Mouse (Mus musculus): ENCODE data around the gene Dlx2. TPM values are rescaled to one million over a fixed set of nuclear protein-coding genes. Genes with fewer than 3 reads are reported as not detected.

Gene Dlx2
- polyA plus RNA-seq, 1 experiment from 2014 or later, result not detected

DNA sequence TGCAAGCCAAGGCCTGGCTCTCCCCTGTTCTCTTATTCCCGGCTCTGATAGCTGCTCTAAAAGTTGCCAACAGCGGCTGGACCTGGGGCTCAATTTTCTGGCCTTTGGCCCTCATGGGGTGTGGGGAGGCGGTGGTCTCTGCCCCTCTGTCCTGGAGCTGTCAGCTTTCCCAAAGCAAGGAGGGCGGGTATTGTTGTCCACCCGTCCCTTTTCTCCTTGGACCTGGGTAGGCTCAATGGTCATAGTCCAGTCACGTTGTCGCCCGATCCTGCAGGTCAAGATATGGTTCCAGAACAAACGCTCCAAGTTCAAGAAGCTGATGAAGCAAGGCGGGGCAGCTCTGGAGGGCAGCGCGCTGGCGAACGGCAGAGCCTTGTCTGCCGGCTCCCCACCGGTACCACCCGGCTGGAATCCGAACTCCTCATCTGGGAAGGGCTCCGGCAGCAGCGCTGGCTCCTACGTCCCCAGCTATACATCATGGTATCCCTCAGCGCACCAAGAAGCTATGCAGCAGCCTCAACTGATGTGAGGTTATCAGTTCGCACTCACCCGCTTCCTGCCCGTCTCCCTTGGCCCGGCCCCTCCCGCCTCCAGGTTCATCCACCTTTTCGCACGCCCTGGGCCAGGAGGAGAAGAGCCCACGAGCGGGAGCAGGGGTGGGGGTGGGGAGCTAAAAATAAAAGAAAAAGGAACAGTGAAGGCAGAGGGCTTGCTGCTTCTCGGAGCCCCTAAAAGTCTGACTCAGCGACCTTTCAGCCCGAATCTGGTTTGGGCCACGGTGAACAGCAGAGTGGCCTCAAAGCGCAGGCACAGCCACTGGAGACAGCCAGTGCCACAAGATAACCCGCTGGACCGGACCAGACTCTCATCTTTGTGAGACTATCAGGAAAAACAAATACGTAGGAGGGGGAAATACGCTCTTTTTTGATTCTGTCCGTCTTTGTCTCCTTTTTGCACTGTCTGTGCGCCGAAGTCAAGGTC, 14.3 kb downstream of the Dlx2 start:
- TF ChIP-seq CTCF (IDR thresholded peaks at IDR 0.05), result no peak
- TF ChIP-seq EP300 (IDR thresholded peaks at IDR 0.05), result no peak
- under 1% methylated on average over 42 of the region's 43 CpGs for WGBS
- Histone ChIP-seq H3K9ac (replicated peaks; ENCODE audit: low read depth) (no peak overlapping the region), H3K36me3 (ENCODE audit: insufficient read depth, low read length) (no peaks in the 10 kb centered on the region), H3K4me1 (ENCODE audit: insufficient read depth, low read depth, low read length) (peaks cover 9% of the 10 kb centered on the region), H3K4me3 (ENCODE audit: low read depth, low read length) (no peak overlapping the region), H3K27me3 (replicated peaks; ENCODE audit: insufficient read depth, low read length) (peaks cover 93% of the 10 kb centered on the region), H3K27ac (ENCODE audit: low read length) (no peak overlapping the region), H3K9me3 (ENCODE audit: low read length) (no peaks in the 10 kb centered on the region), H3K4me2 (replicated peaks; ENCODE audit: low read depth, low read length) (no peak overlapping the region)
- DNase-seq (ENCODE audit: low spot score) (no peak), ATAC-seq (no peak)

DNA sequence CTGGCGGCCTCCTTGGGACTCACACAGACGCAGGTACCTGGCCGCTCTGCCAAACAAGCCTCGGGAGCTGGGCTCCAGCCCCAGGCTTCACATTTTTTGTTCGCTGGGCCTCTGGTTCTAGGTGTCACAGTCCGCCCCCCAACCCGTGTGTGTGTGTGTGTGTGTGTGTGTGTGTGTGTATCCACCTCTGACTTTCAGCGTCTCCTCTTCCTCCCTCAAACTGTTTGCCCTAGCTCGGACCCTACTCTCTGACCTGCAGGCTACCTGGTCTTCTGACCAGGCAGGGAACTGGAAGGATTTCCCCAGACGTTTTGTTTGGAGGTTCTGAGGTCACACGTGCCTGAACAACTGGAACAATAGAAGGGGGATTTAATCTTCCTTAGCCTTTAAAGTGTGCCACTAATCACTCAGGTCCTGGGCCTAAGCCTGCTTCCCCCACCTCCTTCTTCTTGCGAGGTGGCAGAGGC, 15.4 kb downstream of the Dlx2 start:
- H3K4me1 ChIP-seq (ENCODE audit: insufficient read depth, low read depth, low read length), result peaks cover 9% of the 10 kb centered on the region
- ATAC-seq (no peak), DNase-seq (ENCODE audit: low spot score) (no peak)
- WGBS, result 3% methylated on average over 12 of the region's 12 CpGs
- H3K9me3 ChIP-seq (ENCODE audit: low read length), result no peaks in the 10 kb centered on the region
- H3K9ac ChIP-seq (replicated peaks; ENCODE audit: low read depth), result no peak overlapping the region
- H3K4me2 ChIP-seq (replicated peaks; ENCODE audit: low read depth, low read length), result no peak overlapping the region
- H3K4me3 ChIP-seq (ENCODE audit: low read depth, low read length), result no peak overlapping the region
- H3K27me3 ChIP-seq (replicated peaks; ENCODE audit: insufficient read depth, low read length), result peaks cover 93% of the 10 kb centered on the region
- H3K36me3 ChIP-seq (ENCODE audit: insufficient read depth, low read length), result no peaks in the 10 kb centered on the region
- H3K27ac ChIP-seq (ENCODE audit: low read length), result no peak overlapping the region
- TF ChIP-seq EP300 (IDR thresholded peaks at IDR 0.05), result no peak
- no peak for TF ChIP-seq CTCF (IDR thresholded peaks at IDR 0.05)

DNA sequence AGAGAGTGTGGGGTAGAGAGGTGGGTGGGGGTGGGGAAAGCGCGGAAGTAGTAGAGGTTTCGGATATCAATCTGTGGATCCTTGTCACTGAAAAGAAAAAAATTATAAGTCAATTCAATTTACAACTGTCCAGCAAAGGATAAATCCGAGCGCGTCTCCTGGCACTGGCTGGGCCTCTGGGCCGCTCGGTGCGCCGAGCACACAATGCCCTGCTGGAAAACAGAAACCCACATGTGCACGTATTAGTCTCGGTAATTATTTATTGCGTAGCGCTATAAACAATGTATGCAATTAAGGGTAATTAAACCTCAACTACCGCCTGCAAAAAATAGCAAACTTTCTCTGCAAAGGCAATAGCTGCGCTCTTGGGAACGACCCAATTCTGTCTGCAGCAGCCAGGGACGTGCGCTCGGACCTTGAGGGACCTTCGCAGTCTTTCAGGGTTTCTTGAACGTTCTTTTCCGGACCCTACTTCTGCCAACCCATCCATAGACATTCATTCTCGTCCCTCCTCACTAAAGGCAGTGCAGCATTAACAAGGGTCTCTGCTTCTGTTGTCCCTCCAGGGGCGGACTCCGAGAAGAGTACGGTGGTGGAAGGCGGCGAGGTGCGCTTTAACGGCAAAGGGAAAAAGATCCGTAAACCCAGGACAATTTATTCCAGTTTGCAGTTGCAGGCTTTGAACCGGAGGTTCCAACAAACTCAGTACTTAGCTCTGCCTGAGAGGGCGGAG, 16.0 kb downstream of the Dlx2 start:
- H3K27ac ChIP-seq (ENCODE audit: low read length), result no peak overlapping the region
- WGBS, result under 1% methylated on average over 34 of the region's 34 CpGs
- H3K4me1 ChIP-seq (ENCODE audit: insufficient read depth, low read depth, low read length), result peaks cover 9% of the 10 kb centered on the region
- H3K9ac ChIP-seq (replicated peaks; ENCODE audit: low read depth), result no peak overlapping the region
- ATAC-seq (no peak), DNase-seq (ENCODE audit: low spot score) (no peak)
- no peaks in the 10 kb centered on the region for H3K36me3 ChIP-seq (ENCODE audit: insufficient read depth, low read length)
- H3K4me2 ChIP-seq (replicated peaks; ENCODE audit: low read depth, low read length), result 0 out of 2 replicates have a peak overlapping the region, but pooled peaks have one; percentile 3
- TF ChIP-seq CTCF (IDR thresholded peaks at IDR 0.05), result no peak
- no peak for TF ChIP-seq EP300 (IDR thresholded peaks at IDR 0.05)
- no peaks in the 10 kb centered on the region for H3K9me3 ChIP-seq (ENCODE audit: low read length)
- peaks cover 92% of the 10 kb centered on the region for H3K27me3 ChIP-seq (replicated peaks; ENCODE audit: insufficient read depth, low read length)
- 0 out of 2 replicates have a peak overlapping the region, but pooled peaks have one; percentile 36 for H3K4me3 ChIP-seq (ENCODE audit: low read depth, low read length)

DNA sequence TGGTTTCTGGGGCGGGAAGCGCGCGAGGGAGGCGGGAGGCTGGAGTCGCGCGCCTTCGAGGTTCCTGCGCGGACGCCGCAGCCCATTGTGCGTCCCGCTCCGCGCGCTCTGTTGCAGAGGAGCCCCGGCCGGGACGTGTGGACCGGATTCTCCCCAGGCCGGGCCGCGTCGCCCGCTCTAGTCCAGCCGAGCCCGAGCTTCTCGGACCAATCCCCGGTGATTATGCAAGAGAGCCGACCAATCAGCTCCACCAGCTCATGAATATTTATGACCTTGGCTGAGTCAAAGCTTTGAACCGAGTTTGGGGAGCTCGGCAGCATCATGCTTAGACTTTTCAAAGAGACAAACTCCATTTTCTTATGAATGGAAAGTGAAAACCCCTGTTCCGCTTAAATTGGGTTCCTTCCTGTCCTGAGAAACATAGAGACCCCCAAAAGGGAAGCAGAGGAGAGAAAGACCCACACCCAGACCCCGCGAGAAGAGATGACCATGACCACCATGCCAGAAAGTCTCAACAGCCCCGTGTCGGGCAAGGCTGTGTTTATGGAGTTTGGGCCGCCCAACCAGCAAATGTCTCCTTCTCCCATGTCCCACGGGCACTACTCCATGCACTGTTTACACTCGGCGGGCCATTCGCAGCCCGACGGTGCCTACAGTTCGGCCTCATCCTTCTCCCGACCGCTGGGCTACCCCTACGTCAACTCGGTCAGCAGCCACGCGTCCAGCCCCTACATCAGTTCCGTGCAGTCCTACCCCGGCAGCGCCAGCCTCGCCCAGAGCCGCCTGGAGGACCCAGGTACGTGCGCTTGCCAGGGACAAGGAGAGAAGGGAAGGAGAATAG, 16.8 kb downstream of the Dlx2 start:
- H3K9me3 ChIP-seq (ENCODE audit: low read length), result no peaks in the 10 kb centered on the region
- peaks cover 86% of the 10 kb centered on the region for H3K27me3 ChIP-seq (replicated peaks; ENCODE audit: insufficient read depth, low read length)
- H3K4me2 ChIP-seq (replicated peaks; ENCODE audit: low read depth, low read length), result peak overlapping the region; percentile 69
- peak; percentile 89 for DNase-seq (ENCODE audit: low spot score)
- 1% methylated on average over 52 of the region's 60 CpGs for WGBS
- TF ChIP-seq EP300 (IDR thresholded peaks at IDR 0.05) (no peak), CTCF (IDR thresholded peaks at IDR 0.05) (no peak)
- H3K27ac ChIP-seq (ENCODE audit: low read length), result no peak overlapping the region
- H3K36me3 ChIP-seq (ENCODE audit: insufficient read depth, low read length), result no peaks in the 10 kb centered on the region
- peaks cover 9% of the 10 kb centered on the region for H3K4me1 ChIP-seq (ENCODE audit: insufficient read depth, low read depth, low read length)
- ATAC-seq, result peak; percentile 97
- no peak overlapping the region for H3K9ac ChIP-seq (replicated peaks; ENCODE audit: low read depth)
- peak overlapping the region; percentile 36; the same call in 1 of the 2 replicates for H3K4me3 ChIP-seq (ENCODE audit: low read depth, low read length)

DNA sequence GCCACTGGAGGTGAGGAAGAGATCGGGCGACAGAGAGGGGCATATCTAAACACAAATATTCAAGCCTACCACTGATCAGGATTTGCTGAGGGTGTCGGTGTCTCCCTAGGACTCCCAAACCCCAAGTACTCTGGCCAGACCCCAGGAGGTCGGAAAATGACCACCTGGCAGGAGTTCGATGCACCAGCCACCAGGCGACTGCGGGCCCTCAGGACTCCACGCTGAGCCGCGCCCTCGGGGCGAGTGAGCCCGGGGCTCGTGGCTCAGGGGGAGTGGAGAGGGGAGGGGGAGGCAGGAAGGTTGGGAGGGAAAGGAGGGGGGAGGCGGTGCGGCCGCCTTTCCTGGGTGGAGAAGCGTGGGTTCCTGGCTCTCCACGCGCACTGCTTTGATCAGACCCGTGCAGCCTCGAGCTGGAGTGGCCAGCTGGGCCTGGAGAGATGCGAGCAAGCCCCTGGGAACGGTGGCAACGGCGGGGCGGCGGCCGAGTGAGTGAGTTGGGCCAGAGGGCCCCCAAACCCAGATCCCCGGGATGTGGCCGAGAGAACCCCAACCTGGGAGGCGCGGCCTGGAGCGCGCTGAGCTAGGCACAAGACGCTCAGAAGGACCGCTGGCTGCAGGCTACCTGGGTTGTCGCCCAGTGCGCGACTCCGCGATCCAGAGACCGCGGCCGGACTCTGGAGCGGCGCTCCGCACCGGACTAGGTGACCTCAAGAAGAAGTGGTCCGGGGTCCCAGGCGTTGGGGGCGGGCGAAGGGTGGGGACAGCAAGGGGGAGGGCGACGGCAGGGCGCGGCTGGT, 17.6 kb downstream of the Dlx2 start:
- ATAC-seq, result peak; percentile 27

More for the DNA sequence above, 17.6 kb downstream of the Dlx2 start:
- peaks cover 9% of the 10 kb centered on the region for H3K4me1 ChIP-seq (ENCODE audit: insufficient read depth, low read depth, low read length)
- H3K27ac ChIP-seq (ENCODE audit: low read length), result no peak overlapping the region
- H3K4me3 ChIP-seq (ENCODE audit: low read depth, low read length), result peak overlapping the region; percentile 36; the same call in 1 of the 2 replicates
- peaks cover 80% of the 10 kb centered on the region for H3K27me3 ChIP-seq (replicated peaks; ENCODE audit: insufficient read depth, low read length)
- H3K9me3 ChIP-seq (ENCODE audit: low read length), result no peaks in the 10 kb centered on the region
- DNase-seq (ENCODE audit: low spot score), result no peak
- TF ChIP-seq CTCF (IDR thresholded peaks at IDR 0.05), result no peak
- no peak for TF ChIP-seq EP300 (IDR thresholded peaks at IDR 0.05)
- no peaks in the 10 kb centered on the region for H3K36me3 ChIP-seq (ENCODE audit: insufficient read depth, low read length)
- 2% methylated on average over 38 of the region's 57 CpGs for WGBS
- no peak overlapping the region for H3K9ac ChIP-seq (replicated peaks; ENCODE audit: low read depth)
- H3K4me2 ChIP-seq (replicated peaks; ENCODE audit: low read depth, low read length), result peak overlapping the region; percentile 69
